Mouse (Mus musculus): ENCODE measurements around the gene Dph2. TPM values are rescaled to one million over a fixed set of nuclear protein-coding genes. Genes with fewer than 3 reads are reported as not detected.
A peak's percentile ranks its signal among the peaks of the same experiment; 100 is the strongest.

Dph2 gene
- total and polyA plus RNA-seq, 3 experiments, result 25.2 to 27.2 TPM; not detected in 1

DNA sequence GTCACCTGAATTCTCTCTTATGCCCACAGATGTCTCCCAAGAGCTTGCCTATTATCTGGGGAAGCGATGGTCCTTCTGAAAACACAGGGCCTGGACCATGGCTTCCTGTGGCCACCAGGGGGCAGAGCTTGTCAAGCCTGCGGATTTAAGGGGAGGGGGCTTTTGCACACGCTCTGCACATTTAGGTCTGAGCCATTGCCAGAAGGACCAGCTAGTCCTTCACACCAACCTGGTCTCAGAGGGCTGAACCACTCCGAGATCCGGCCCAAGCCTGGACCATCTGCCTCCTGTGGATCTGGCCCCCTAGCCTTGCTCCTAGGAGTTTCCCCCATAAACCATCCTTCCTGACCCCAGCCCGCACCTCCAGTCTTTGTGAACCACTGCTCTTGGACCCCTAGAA, 36.4 kb upstream of the Dph2 start:
- no peaks in the 10 kb centered on the region for H3K79me2 ChIP-seq (ENCODE audit: control insufficient read depth, insufficient read depth, low read length, poor library complexity)
- no peak overlapping the region for H3K4me3 ChIP-seq (ENCODE audit: control insufficient read depth in 1 of 2, insufficient read depth in 1 of 2, low read depth in 2 of 2, low read length in 2 of 2)
- no peaks in the 10 kb centered on the region for H3K9me3 ChIP-seq (replicated peaks; ENCODE audit: insufficient read depth, low read length)
- peak; percentile 75 for DNase-seq (ENCODE audit: low read depth, low spot score)
- peak overlapping the region; percentile 24; the same call in 1 of the 2 replicates for H3K27ac ChIP-seq (ENCODE audit: control insufficient read depth, low read depth, low read length)
- H3K27me3 ChIP-seq (ENCODE audit: control insufficient read depth in 1 of 2, insufficient read depth in 2 of 2, low read length in 2 of 2), result no peaks in the 10 kb centered on the region
- H3K4me1 ChIP-seq (ENCODE audit: control insufficient read depth in 1 of 2, insufficient read depth in 2 of 2, low read length in 2 of 2), result peaks cover 0 to 18% of the 10 kb centered on the region in 2 experiments; a peak in 2 of 4 replicates
- TF ChIP-seq ZC3H11A (IDR thresholded peaks at IDR 0.05; ENCODE audit: low read depth, low read length) (peak; percentile 37), CTCF (IDR thresholded peaks at IDR 0.05 in 2 of 3, conservative IDR thresholded peaks at IDR 0.05 in 1 of 3; ENCODE audit: control insufficient read depth in 1 of 3, insufficient read depth in 1 of 3, low read depth in 2 of 3, low read length in 3 of 3, poor library complexity in 1 of 3, severe bottlenecking in 1 of 3) (peak; percentile 89 to 94 (median 89)), EP300 (IDR thresholded peaks at IDR 0.05; ENCODE audit: low read depth in 1 of 2, low read length in 2 of 2) (no peak), SMC3 (IDR thresholded peaks at IDR 0.05; ENCODE audit: low read depth, low read length) (peak; percentile 81), RAD21 (IDR thresholded peaks at IDR 0.05; ENCODE audit: low read depth, low read length) (peak; percentile 52)
- H3K9ac ChIP-seq (ENCODE audit: control insufficient read depth, low read depth, low read length, poor library complexity, severe bottlenecking), result no peak overlapping the region
- H3K36me3 ChIP-seq (ENCODE audit: control insufficient read depth in 1 of 2, insufficient read depth in 2 of 2, low read length in 2 of 2), result peaks cover 0 to 9% of the 10 kb centered on the region in 2 experiments; a peak in 2 of 4 replicates

DNA sequence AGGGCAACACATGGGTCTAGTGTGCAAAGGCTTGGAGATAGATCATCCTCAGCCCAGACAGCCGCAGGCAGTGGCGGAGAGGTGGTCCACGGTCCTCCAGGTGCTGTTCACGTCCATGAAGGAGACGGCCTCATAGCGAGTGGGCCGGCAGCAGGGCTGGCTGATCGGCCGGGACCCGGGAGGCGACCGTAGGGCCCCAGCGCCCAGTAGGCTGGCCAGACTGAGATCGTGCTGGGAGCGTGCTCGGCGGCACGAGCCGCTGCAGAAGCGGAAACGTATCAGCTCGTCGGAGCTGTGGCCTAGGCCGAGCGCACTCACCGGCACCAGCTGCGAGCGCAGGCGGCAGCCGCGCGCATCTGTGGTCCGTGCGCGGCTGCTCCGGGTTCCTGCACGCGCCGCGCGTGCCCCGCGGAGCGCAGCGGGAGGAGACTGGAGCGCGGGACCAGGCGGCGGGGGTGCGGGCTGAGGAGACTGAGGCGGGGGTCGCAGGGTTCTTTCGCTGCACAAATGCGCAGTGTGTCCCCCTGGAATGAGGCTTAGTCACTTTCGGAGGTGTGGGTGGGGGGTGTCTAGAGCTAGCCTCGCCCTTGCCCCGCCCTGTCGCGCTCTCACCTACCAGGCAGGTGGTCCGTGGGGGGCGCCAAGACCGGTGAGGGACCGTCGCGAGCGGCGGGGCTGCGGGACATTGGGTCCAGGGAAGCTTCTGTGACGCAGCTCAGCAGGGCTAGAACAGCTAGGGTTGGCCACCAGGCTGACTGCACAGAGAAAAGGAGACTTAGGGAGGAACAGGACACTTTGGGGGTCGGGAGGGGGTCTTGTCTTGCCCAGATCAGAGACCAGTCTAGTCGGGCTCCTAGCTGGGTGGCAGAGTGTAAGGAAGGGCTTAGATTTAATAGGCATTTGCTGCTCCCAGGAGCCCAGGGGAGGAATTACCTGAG, 35.0 kb upstream of the Dph2 start:
- peak; percentile 52 for DNase-seq (ENCODE audit: low read depth, low spot score)

DNA sequence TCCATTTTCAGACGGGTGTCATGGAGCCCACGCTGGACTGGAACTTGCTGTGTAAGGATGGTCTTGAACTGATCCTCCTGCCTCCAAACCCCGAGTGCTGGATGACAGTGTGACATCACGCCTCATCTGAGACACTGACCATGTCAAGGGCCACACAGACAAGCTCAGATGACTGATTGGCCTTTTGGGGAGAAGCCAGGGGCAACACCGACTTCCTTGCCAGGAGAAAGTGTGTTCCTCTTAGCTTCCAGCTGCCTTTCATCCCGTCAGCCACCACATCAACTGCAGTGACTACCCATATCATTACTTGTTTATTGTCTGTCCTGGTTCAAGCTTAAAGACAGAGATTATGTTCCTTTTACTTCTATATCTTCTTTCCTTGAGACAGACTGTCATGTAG, 33.1 kb upstream of the Dph2 start:
- no peak for TF ChIP-seq MXI1 (IDR thresholded peaks at IDR 0.05; ENCODE audit: low read depth, low read length)
- TF ChIP-seq TBP (IDR thresholded peaks at IDR 0.05; ENCODE audit: low read depth, low read length), result no peak
- TF ChIP-seq SIN3A (IDR thresholded peaks at IDR 0.05; ENCODE audit: low read length), result no peak
- no peak for TF ChIP-seq NRF1 (IDR thresholded peaks at IDR 0.05; ENCODE audit: insufficient read depth, low read depth, low read length, poor library complexity, severe bottlenecking)
- TF ChIP-seq UBTF (IDR thresholded peaks at IDR 0.05; ENCODE audit: borderline replicate concordance, insufficient read depth, low read depth, low read length), result no peak
- no peak for TF ChIP-seq NELFE (IDR thresholded peaks at IDR 0.05; ENCODE audit: low read depth, low read length)
- Histone ChIP-seq H3K9ac (ENCODE audit: control insufficient read depth, low read depth, low read length, poor library complexity, severe bottlenecking) (no peak overlapping the region), H3K4me1 (ENCODE audit: control insufficient read depth in 1 of 2, insufficient read depth in 2 of 2, low read length in 2 of 2) (peaks cover 3 to 31% of the 10 kb centered on the region in 2 experiments), H3K36me3 (ENCODE audit: control insufficient read depth in 1 of 2, insufficient read depth in 2 of 2, low read length in 2 of 2) (peaks cover 0 to 17% of the 10 kb centered on the region in 2 experiments; a peak in 2 of 4 replicates), H3K9me3 (replicated peaks; ENCODE audit: insufficient read depth, low read length) (no peaks in the 10 kb centered on the region), H3K79me2 (ENCODE audit: control insufficient read depth, insufficient read depth, low read length, poor library complexity) (no peaks in the 10 kb centered on the region), H3K27ac (ENCODE audit: control insufficient read depth, low read depth, low read length) (no peak overlapping the region), H3K27me3 (ENCODE audit: control insufficient read depth in 1 of 2, insufficient read depth in 2 of 2, low read length in 2 of 2) (no peaks in the 10 kb centered on the region), H3K4me3 (ENCODE audit: control insufficient read depth in 1 of 2, insufficient read depth in 1 of 2, low read depth in 2 of 2, low read length in 2 of 2) (no peak overlapping the region)
- no peak for DNase-seq (ENCODE audit: low read depth, low spot score)

More for the DNA sequence above, 35.0 kb upstream of the Dph2 start:
- Histone ChIP-seq H3K36me3 (ENCODE audit: control insufficient read depth in 1 of 2, insufficient read depth in 2 of 2, low read length in 2 of 2) (peaks cover 0 to 9% of the 10 kb centered on the region in 2 experiments; a peak in 2 of 4 replicates), H3K4me1 (ENCODE audit: control insufficient read depth in 1 of 2, insufficient read depth in 2 of 2, low read length in 2 of 2) (peaks cover 0 to 20% of the 10 kb centered on the region in 2 experiments; a peak in 3 of 4 replicates), H3K9ac (ENCODE audit: control insufficient read depth, low read depth, low read length, poor library complexity, severe bottlenecking) (peak overlapping the region; percentile 51), H3K27ac (ENCODE audit: control insufficient read depth, low read depth, low read length) (no peak overlapping the region), H3K27me3 (ENCODE audit: control insufficient read depth in 1 of 2, insufficient read depth in 2 of 2, low read length in 2 of 2) (no peaks in the 10 kb centered on the region), H3K4me3 (ENCODE audit: control insufficient read depth in 1 of 2, insufficient read depth in 1 of 2, low read depth in 2 of 2, low read length in 2 of 2) (peak overlapping the region; percentile 13 to 22; a peak in 3 of 4 replicates), H3K9me3 (replicated peaks; ENCODE audit: insufficient read depth, low read length) (no peaks in the 10 kb centered on the region), H3K79me2 (ENCODE audit: control insufficient read depth, insufficient read depth, low read length, poor library complexity) (no peaks in the 10 kb centered on the region)
- TF ChIP-seq NRF1 (IDR thresholded peaks at IDR 0.05; ENCODE audit: insufficient read depth, low read depth, low read length, poor library complexity, severe bottlenecking) (peak; percentile 41; the same call in 1 of the 2 replicates), USF2 (IDR thresholded peaks at IDR 0.05; ENCODE audit: borderline replicate concordance in 1 of 2, insufficient read depth in 1 of 2, low read depth in 1 of 2, low read length in 2 of 2) (no peak), BHLHE40 (IDR thresholded peaks at IDR 0.05; ENCODE audit: borderline replicate concordance, low read depth, low read length) (peak; percentile 29; the same call in 1 of the 2 replicates)
